Mouse (Mus musculus) 3134 (cell line): Measurements from ENCODE around the gene Fads2.

Experiments
- DNase-seq: peaks from one replicate; pipeline ENCODE4 v3.0.0-alpha.2; 2011; ENCODE audit warnings: low spot score; ENCODE audit not compliant: insufficient read length; ENCODE audit errors: extremely low read depth

The Fads2 gene

DNA sequence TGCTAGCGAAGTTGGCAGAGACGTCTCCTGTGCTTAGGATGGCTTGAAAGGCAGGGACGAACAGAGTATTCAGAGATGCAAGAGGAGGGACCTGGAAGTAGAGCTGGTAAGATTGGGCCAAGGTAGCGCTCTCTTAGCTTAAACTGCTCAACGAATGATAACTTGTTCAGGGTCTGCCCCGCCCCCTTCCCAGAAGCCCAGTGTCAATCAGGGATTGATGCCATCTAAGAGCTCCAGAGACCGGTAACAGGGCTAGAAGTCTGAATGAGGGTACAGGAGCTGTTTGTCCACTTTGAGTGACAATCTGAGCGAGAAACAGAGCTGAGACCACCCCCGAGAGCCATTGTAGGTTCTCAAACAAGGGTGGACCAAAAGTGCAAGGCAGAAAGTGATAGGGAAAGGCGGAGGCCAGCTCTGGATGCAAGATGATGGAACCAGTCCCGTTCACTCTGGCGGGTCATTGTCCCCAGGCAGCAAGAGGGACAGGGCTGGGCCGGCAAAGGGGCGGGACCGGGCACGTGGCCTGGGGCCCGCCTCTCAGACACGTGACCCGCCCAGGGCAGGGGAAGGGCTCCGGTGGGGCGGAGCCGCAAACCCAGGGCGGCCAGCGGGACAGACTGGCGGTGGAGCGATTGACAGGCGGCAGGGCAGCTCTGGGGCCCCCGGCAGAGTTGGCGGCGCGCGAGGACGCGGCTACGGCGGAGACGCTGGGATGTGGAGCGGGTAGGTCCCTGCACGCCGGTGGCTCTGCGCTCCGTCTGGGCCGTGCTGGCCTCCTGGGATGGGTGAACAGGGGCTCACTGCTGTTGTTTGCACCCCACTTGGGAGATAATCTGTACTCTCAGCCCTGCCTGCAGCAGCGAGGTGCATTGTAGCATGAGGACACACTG, 83.7 kb downstream of the Fads2 start:
- peak; percentile 81 for DNase-seq

DNA sequence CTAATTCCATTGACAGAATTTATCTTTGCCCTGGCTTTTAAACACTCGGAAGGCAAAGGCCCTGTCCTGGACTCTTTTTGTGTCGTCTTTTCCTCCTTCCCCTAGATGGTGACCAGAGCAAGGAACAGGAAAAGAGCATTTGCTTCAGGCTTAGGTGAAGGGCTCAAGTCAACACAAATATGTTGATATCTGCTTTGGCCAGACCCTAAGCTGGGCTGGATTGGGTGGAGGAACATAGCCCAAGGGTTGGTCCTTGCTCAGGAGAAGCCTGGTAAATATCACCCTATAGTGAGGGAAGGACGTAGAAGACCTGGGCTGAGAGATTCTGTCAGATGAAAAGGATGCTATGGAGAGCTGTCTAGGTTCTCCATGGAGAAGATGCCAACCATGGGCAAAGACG, 85.4 kb downstream of the Fads2 start:
- DNase-seq, result no peak

DNA sequence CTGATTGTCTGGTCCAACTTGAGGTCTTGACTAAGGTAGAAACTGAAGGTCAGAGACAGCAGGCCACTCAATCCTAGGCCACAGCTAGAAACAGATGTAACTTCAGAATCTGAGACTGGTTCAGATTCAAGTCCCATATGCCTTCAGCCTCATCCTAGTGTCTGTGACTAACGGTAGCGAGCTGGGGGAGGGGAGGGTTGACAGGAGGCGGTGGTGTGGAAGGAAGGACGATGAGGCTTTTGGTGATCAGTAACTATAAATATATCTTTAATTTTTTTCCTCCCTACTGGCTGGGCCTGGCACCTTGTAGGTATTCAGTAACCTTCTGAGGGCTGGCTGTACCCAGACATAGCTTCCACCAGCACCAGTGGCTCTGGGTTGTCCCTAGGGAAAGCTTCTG, 86.1 kb downstream of the Fads2 start:
- DNase-seq, result no peak

DNA sequence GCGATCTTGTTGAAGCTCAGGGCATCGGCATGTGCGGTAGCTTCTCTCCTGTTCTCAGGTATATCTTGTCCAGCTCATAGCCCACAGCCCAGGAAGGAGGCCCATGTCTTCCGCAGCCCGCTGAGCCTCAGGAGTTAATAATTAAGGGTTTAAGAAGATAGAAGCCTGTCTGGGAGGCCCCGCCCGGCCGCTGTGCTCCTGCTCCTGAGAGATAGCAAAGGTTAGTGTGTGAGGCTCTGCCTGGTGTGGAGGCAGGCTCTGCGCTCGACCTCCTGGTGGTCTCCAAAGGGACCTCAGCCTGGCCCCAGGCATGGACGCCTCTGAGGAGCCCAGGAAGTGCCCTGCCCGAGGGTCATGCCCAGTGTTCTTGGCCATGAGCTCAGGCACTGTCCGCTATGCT, 86.7 kb downstream of the Fads2 start:
- DNase-seq, result no peak

DNA sequence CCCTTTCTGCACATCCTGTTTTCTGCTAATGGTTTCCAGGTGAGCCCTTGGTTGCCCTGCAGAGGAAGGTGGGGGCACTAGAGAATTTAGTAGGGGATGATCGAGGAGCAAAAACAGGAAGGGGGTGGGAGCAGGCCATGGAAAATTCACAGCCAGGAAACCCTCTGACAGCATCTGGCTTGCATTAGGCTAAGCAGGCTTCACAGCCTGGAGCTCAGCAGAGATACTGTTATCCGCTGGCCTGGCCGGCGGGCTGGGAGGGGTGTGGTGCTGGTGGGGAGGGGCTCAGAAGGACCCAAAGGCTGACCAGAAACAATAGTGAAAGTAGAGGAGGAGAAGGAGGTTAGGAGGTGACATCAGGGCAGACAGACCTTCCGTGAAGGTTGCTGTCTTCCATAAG, 87.6 kb downstream of the Fads2 start:
- DNase-seq, result no peak

DNA sequence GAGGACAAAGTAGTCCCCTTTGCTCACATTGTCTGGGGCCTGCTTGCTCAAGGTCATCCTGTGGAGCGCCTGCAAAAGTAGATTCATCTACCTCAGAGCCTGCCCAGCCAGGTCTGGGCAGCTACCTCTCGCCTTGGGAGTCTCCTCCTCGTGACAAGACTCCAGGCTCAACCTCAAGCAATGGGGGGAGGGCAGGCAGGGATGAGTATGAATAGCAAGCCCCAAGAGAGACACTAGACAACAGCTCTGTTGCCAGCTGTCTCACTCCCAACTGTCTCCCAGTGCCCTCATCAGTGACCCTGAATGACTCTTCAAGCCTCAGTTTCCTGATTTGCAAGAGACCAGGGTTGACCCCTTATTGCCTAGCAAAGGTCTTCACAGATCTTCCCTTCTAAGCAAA, 88.2 kb downstream of the Fads2 start:
- DNase-seq, result no peak

DNA sequence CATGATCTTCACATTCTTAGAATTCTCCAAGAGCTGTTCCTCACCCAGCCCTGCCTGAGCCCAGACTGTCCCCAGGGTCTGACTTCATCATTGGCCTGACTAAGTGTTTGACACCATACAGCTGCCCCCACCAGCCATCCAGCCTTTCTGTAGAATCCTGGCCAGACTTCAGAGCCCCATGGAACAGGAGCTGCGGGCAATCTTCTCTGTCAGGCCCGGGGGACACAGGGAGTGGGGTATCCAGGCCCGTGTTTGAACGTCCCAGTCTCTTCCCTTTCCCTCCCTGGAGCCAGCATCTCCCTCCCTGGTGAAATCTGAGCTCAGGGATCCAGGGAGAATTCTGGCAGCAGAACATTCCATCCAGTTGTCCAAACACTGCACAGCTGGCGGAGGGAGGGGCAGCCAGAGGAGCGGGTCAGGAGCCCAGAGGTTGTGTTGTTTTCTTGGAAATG, 88.7 kb downstream of the Fads2 start:
- peak; percentile 71 for DNase-seq
